Mouse (Mus musculus): ENCODE data around the gene Tespa1. TPM values are rescaled to one million over a fixed set of nuclear protein-coding genes. Genes with fewer than 3 reads are reported as not detected.

The Tespa1 gene
- 100 to 1,000 TPM; 125 to 232 TPM for polyA plus RNA-seq (2017; shearing (Covaris generic))

DNA sequence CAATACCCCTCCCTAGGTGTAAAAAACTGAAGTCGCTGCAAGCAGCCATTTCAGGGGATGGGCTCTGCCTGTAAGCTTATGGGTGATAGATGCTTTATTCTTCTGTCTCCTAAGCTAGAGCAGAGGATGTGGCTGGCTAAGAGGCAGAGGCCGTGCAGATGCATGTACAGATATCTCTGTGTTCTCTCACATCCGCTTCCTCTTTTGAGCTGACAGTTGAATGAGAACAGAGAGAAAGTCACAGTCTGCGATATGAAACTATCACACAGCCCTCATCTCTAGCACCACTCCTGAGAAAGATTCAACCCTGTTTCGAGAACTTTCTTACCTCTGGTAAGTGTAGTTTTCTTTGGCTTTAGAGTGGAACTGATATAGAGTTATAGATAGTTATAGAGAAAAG lies at the start of gene Tespa1:
Tespa1 (plus strand) TSS at position 234 of the 400 bp plus-strand sequence.

DNA sequence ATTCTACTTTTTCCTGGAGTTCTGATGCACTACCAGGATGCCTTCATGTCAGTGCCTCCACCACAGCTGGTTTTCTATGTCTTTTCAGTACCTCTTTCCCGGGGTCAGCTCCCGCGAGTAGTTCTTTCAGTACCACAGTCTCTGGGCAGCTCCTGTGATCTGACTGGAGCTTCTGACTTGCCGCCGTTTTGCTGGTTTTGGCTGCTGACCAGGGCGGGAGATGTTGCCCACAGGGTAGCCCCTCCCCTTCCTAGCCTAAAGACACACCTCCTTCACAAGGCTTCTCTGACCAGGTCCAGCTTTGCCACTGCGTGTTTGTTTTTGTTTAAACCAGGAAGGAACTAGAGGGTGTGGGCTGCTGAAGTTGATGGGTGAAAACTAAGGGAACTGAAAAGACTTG lies 42.6 kb upstream of the Tespa1 start, which contains the start of gene Neurod4:
Neurod4 (minus strand) TSS at position 175 of the 400 bp plus-strand sequence.

GRCm38 (mm10) chr10:130394232-130394631 lies 71.6 kb downstream of the Tespa1 start, which contains the start of gene Vmn2r84:
Gene Vmn2r84 (minus strand): TSS chr10:130394332.

Other genes starting within 250 kb of the Tespa1 start
- not detected for gene Olfr823, start 207.5 kb upstream of the Tespa1 start, polyA plus RNA-seq (2017; shearing (Covaris generic))
- not detected for gene Olfr824, start 192.9 kb upstream of the Tespa1 start, polyA plus RNA-seq (2017; shearing (Covaris generic))
- under 1 TPM in 1 of 2 experiments, not detected in 1; 0.23 TPM for gene Olfr825, start 156.1 kb upstream of the Tespa1 start, polyA plus RNA-seq (2017; shearing (Covaris generic))
- gene Olfr826, start 138.7 kb upstream of the Tespa1 start, polyA plus RNA-seq (2017; shearing (Covaris generic)): under 1 TPM in 1 of 2 experiments, not detected in 1; 0.42 TPM
- not detected for gene Olfr827, start 108.5 kb upstream of the Tespa1 start, polyA plus RNA-seq (2017; shearing (Covaris generic))
- gene Neurod4, start 42.6 kb upstream of the Tespa1 start, polyA plus RNA-seq (2017; shearing (Covaris generic)): not detected
- gene Vmn2r84, start 71.5 kb downstream of the Tespa1 start, polyA plus RNA-seq (2017; shearing (Covaris generic)): under 1 TPM; 0.70 to 0.75 TPM
- gene Vmn2r85, start 106.8 kb downstream of the Tespa1 start, polyA plus RNA-seq (2017; shearing (Covaris generic)): under 1 TPM in 1 of 2 experiments, not detected in 1; 0.06 TPM
- gene Vmn2r86, start 133.2 kb downstream of the Tespa1 start, polyA plus RNA-seq (2017; shearing (Covaris generic)): under 1 TPM in 1 of 2 experiments, not detected in 1; 0.25 TPM
- not detected for gene Vmn2r87, start 174.5 kb downstream of the Tespa1 start, polyA plus RNA-seq (2017; shearing (Covaris generic))